ENCODE assay signal across 29 mouse cellular contexts in the genomic region with DNA sequence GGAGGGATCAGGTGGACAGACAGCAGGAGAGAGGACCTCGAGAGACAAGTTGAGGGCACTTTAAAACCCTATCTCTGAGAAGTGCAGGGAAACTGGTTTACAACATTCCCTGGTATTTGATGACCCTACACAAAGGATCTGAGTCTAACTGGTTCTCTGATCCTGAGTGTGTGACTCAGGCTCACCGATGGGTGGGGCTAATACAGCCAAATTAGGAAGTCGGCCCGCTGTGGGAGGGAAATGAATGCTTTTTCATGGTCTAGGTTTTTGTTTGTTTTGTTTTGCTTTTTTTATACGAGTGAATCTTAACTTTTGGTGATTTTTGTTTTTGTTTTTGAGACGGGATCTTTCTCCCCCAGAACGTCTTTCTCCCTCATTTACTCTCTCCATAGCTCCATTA. TPM values are rescaled to one million over a fixed set of nuclear protein-coding genes. Genes with fewer than 3 reads are reported as not detected.
DNase-seq lines count a peak whose midpoint lies in the region; ATAC-seq and TF ChIP-seq lines count a peak whose summit lies in the region.
"Had no signal": no experiment of that assay in that cellular context is flagged by ENCODE, and none has a peak within 500 bp of the region (broad histone marks: within the 10 kb centered on the region; RNA-seq: fewer than 3 reads in every experiment).

No protein-coding gene starts in this region.

- ATAC-seq in intestine, postnatal 0 days: 0 out of 2 replicates have a peak, but pooled peaks have one; percentile 12
- no peak for ATAC-seq in intestine, embryonic 15.5 days
- ATAC-seq in granulocyte monocyte progenitor cell, adult 5-6 weeks (replicated peaks; ENCODE audit: poor library complexity, severe bottlenecking): peak; percentile 55; the same call in 1 of the 2 replicates
- no peak for ATAC-seq in stomach, postnatal 0 days (ENCODE audit: low FRiP score, low TSS enrichment)
- ATAC-seq: CD4-positive, CD25-positive, alpha-beta regulatory T cell, adult 4 months; forebrain, embryonic 15.5 days; hindbrain, embryonic 16.5 days had no signal

- DNase-seq in MEL-GATA-1-ER (ENCODE audit: extremely low read depth, low read depth): peak; percentile 59
- no peak for DNase-seq in left cerebral cortex, postnatal 36 days (ENCODE audit: low spot score in 2 of 2)
- DNase-seq in layer of hippocampus, adult 2 months (ENCODE audit: low spot score in 2 of 2): no peak
- DNase-seq in stomach, postnatal 0 days (ENCODE audit: low spot score): no peak
- DNase-seq in cerebellum, adult 9-11 months: no peak
- DNase-seq: adrenal gland, adult 8-10 months; cerebellum, adult 2 months; gastrocnemius, postnatal 36 days; kidney, adult 9 months; kidney, postnatal 14 days; lung, postnatal 4 days; midbrain, embryonic 14.5 days; right cerebral cortex, adult 18-20 months; right cerebral cortex, postnatal 4 days; thymus, adult 2 months; thymus, postnatal 36 days had no signal

- H3K36me3 ChIP-seq in intestine, postnatal 0 days (ENCODE audit: control insufficient read depth, insufficient read depth): no peaks in the 10 kb centered on the region
- no peaks in the 10 kb centered on the region for H3K36me3 ChIP-seq in intestine, embryonic 15.5 days
- no peaks in the 10 kb centered on the region for H3K36me3 ChIP-seq in stomach, postnatal 0 days (ENCODE audit: control insufficient read depth, insufficient read depth, low read length)
- H3K36me3 ChIP-seq: embryonic facial prominence, embryonic 13.5 days; forebrain, embryonic 10.5 days; forebrain, embryonic 15.5 days; heart, embryonic 10.5 days; heart, embryonic 15.5 days; limb, embryonic 12.5 days had no signal

- intact Hi-C loops in left cerebral cortex, postnatal 36 days (cut with DNase I): no loop called here

- H3K9me3 ChIP-seq in intestine, postnatal 0 days (ENCODE audit: control insufficient read depth): no peaks in the 10 kb centered on the region
- no peaks in the 10 kb centered on the region for H3K9me3 ChIP-seq in intestine, embryonic 15.5 days
- H3K9me3 ChIP-seq in stomach, postnatal 0 days (ENCODE audit: control insufficient read depth, low read length): no peaks in the 10 kb centered on the region
- H3K9me3 ChIP-seq: embryonic facial prominence, embryonic 13.5 days; forebrain, embryonic 10.5 days; forebrain, embryonic 15.5 days; heart, embryonic 10.5 days; heart, embryonic 15.5 days had no signal

- no peak overlapping the region for H3K9ac ChIP-seq in intestine, postnatal 0 days (ENCODE audit: low read depth, low read length)
- no peak overlapping the region for H3K9ac ChIP-seq in intestine, embryonic 15.5 days
- no peak overlapping the region for H3K9ac ChIP-seq in stomach, postnatal 0 days (ENCODE audit: low read length)
- H3K9ac ChIP-seq: embryonic facial prominence, embryonic 13.5 days; forebrain, embryonic 15.5 days; heart, embryonic 15.5 days; limb, embryonic 12.5 days had no signal

- no peak overlapping the region for H3K4me2 ChIP-seq in intestine, postnatal 0 days (replicated peaks; ENCODE audit: low read depth)
- no peak overlapping the region for H3K4me2 ChIP-seq in intestine, embryonic 15.5 days (replicated peaks)
- H3K4me2 ChIP-seq in stomach, postnatal 0 days (replicated peaks; ENCODE audit: low read depth): no peak overlapping the region
- H3K4me2 ChIP-seq: embryonic facial prominence, embryonic 13.5 days; forebrain, embryonic 15.5 days; heart, embryonic 15.5 days; limb, embryonic 12.5 days had no signal

- WGBS in intestine, postnatal 0 days: 51% methylated on average over 7 of the region's 7 CpGs
- 59% methylated on average over 7 of the region's 7 CpGs for WGBS in intestine, embryonic 15.5 days
- WGBS in stomach, postnatal 0 days: 55% methylated on average over 7 of the region's 7 CpGs

- TF ChIP-seq EP300 in stomach, postnatal 0 days (optimal IDR thresholded peaks at IDR 0.05): no peak

- H3K4me1 ChIP-seq in intestine, postnatal 0 days (replicated peaks; ENCODE audit: control insufficient read depth, insufficient read depth, low read length): no peaks in the 10 kb centered on the region
- no peaks in the 10 kb centered on the region for H3K4me1 ChIP-seq in intestine, embryonic 15.5 days (replicated peaks)
- no peaks in the 10 kb centered on the region for H3K4me1 ChIP-seq in stomach, postnatal 0 days (replicated peaks; ENCODE audit: control insufficient read depth, insufficient read depth)
- H3K4me1 ChIP-seq: embryonic facial prominence, embryonic 13.5 days; forebrain, embryonic 10.5 days had no signal

- no peak for TF ChIP-seq CTCF in intestine, postnatal 0 days (IDR thresholded peaks at IDR 0.05; ENCODE audit: low read depth)
- TF ChIP-seq CTCF in layer of hippocampus, adult 2 months (conservative IDR thresholded peaks at IDR 0.05): no peak
- TF ChIP-seq CTCF in stomach, postnatal 0 days (IDR thresholded peaks at IDR 0.05; ENCODE audit: low read depth): no peak

- no peak overlapping the region for H3K27ac ChIP-seq in intestine, postnatal 0 days (ENCODE audit: low read depth, low read length)
- H3K27ac ChIP-seq in intestine, embryonic 15.5 days: no peak overlapping the region
- H3K27ac ChIP-seq in layer of hippocampus, adult 2 months: no peak overlapping the region
- H3K27ac ChIP-seq in stomach, postnatal 0 days (replicated peaks): no peak overlapping the region
- H3K27ac ChIP-seq: embryonic facial prominence, embryonic 13.5 days; forebrain, embryonic 10.5 days; forebrain, embryonic 15.5 days; heart, embryonic 10.5 days; heart, embryonic 15.5 days; limb, embryonic 12.5 days had no signal

- H3K27me3 ChIP-seq in intestine, postnatal 0 days (replicated peaks; ENCODE audit: control insufficient read depth, insufficient read depth, low read length): no peaks in the 10 kb centered on the region
- H3K27me3 ChIP-seq in intestine, embryonic 15.5 days (replicated peaks): no peaks in the 10 kb centered on the region
- no peaks in the 10 kb centered on the region for H3K27me3 ChIP-seq in stomach, postnatal 0 days (ENCODE audit: control insufficient read depth, insufficient read depth, low read length)
- H3K27me3 ChIP-seq: embryonic facial prominence, embryonic 13.5 days; forebrain, embryonic 15.5 days; heart, embryonic 15.5 days; limb, embryonic 12.5 days had no signal

- no peak overlapping the region for H3K4me3 ChIP-seq in intestine, postnatal 0 days (ENCODE audit: low read depth, low read length)
- no peak overlapping the region for H3K4me3 ChIP-seq in intestine, embryonic 15.5 days (replicated peaks)
- H3K4me3 ChIP-seq in layer of hippocampus, adult 2 months: no peak overlapping the region
- no peak overlapping the region for H3K4me3 ChIP-seq in stomach, postnatal 0 days (ENCODE audit: low read depth, low read length)
- H3K4me3 ChIP-seq: embryonic facial prominence, embryonic 13.5 days; forebrain, embryonic 10.5 days; forebrain, embryonic 15.5 days; heart, embryonic 10.5 days; heart, embryonic 15.5 days; limb, embryonic 12.5 days had no signal

RNA-seq across cellular contexts. Expression of a gene that starts 6.7 kb away (rescaled TPM):
- 3.3 and 3.5 TPM in 2 replicates for polyA plus RNA-seq in intestine, postnatal 0 days (2015; fragmentation: Nextera tagmentation; extraction: Ambion mirVana)
- polyA plus RNA-seq in intestine, embryonic 15.5 days (2015; fragmentation: Nextera tagmentation; extraction: Ambion mirVana): 5.6 and 5.9 TPM in 2 replicates
- 6.6 and 11.5 TPM in 2 replicates for total RNA-seq in granulocyte monocyte progenitor cell, adult 5-6 weeks (2014; fragmentation: Nextera tagmentation)
- total RNA-seq in granulocyte monocyte progenitor cell, adult 5-6 weeks (2017): 4.8 and 5.6 TPM in 2 replicates
- 10 to 100 TPM; 17.8 to 21.8 TPM for total RNA-seq in left cerebral cortex, postnatal 36 days (2021)
- total RNA-seq in layer of hippocampus, adult 2 months (2021): 10 to 100 TPM; 21.4 to 24.4 TPM
- 6.7 and 7.3 TPM in 2 replicates for polyA plus RNA-seq in stomach, postnatal 0 days (2015; fragmentation: Nextera tagmentation; extraction: Ambion mirVana)

RNA-seq across cellular contexts. Expression of a gene that starts 16.4 kb away (rescaled TPM):
- 53.1 and 55.0 TPM in 2 replicates for polyA plus RNA-seq in intestine, postnatal 0 days (2015; fragmentation: Nextera tagmentation; extraction: Ambion mirVana)
- polyA plus RNA-seq in intestine, embryonic 15.5 days (2015; fragmentation: Nextera tagmentation; extraction: Ambion mirVana): 74.4 and 80.6 TPM in 2 replicates
- 175 and 185 TPM in 2 replicates for total RNA-seq in granulocyte monocyte progenitor cell, adult 5-6 weeks (2014; fragmentation: Nextera tagmentation)
- total RNA-seq in granulocyte monocyte progenitor cell, adult 5-6 weeks (2017): 11.8 and 14.0 TPM in 2 replicates
- total RNA-seq in left cerebral cortex, postnatal 36 days (2021): 10 to 100 TPM; 43.1 to 49.0 TPM
- total RNA-seq in layer of hippocampus, adult 2 months (2021): 10 to 100 TPM; 47.6 to 57.0 TPM
- polyA plus RNA-seq in stomach, postnatal 0 days (2015; fragmentation: Nextera tagmentation; extraction: Ambion mirVana): 41.5 and 47.7 TPM in 2 replicates

RNA-seq across cellular contexts. Expression of a gene that starts 51.1 kb away (rescaled TPM):
- polyA plus RNA-seq in intestine, postnatal 0 days (2015; fragmentation: Nextera tagmentation; extraction: Ambion mirVana): 0.10 TPM in 1 of 2 replicates, not detected in the other
- 0.09 and 0.20 TPM in 2 replicates for polyA plus RNA-seq in intestine, embryonic 15.5 days (2015; fragmentation: Nextera tagmentation; extraction: Ambion mirVana)
- total RNA-seq in granulocyte monocyte progenitor cell, adult 5-6 weeks (2014; fragmentation: Nextera tagmentation): not detected in 2 replicates
- total RNA-seq in granulocyte monocyte progenitor cell, adult 5-6 weeks (2017): not detected in 2 replicates
- under 1 TPM; 0.32 to 0.35 TPM for total RNA-seq in left cerebral cortex, postnatal 36 days (2021)
- total RNA-seq in layer of hippocampus, adult 2 months (2021): under 1 TPM; 0.23 to 0.27 TPM
- polyA plus RNA-seq in stomach, postnatal 0 days (2015; fragmentation: Nextera tagmentation; extraction: Ambion mirVana): 0.05 TPM in 1 of 2 replicates, not detected in the other
- total RNA-seq: adrenal gland, adult 8-10 months; layer of hippocampus, postnatal 10 days had no signal
- polyA plus RNA-seq: CD4-positive, CD25-positive, alpha-beta regulatory T cell, adult 4 months; limb, embryonic 12.5 days; midbrain, embryonic 14.5 days; neural tube, embryonic 11.5 days had no signal

Comparison
In these comparisons a context has a peak if more than half of its experiments do, and no peak if none do; other contexts are left out.
1. ATAC-seq: peak in intestine, postnatal 0 days (single experiment) and granulocyte monocyte progenitor cell, adult 5-6 weeks (single experiment); none in intestine, embryonic 15.5 days (single experiment) and stomach, postnatal 0 days (single experiment).